Mouse (Mus musculus): ENCODE measurements at regions not wholly inside any gene's neighbourhood (a gene's known extent, or its start where the extent isn't known, plus 50 kb on each side); places are given as distances from the start of the nearest gene placed in this dataset.

GRCm38 (mm10) chr13:119328731-119329130 is 99.7 kb upstream of the Paip1 start:
- in situ Hi-C loops (cut with MboI; ENCODE audit: low pct_unique_long_range_greater_than_20kb in 1 of 2, low sequenced_read_pairs in 2 of 2, unreplicated experiment in 1 of 2): loop anchor here in 1 of 2 experiments (25.0 kb wide), 1 partner anchor 916 kb away; no protein-coding TSS in a partner anchor

- in situ Hi-C loops (cut with MboI; ENCODE audit: low pct_unique_long_range_greater_than_20kb in 1 of 2, low sequenced_read_pairs in 2 of 2, unreplicated experiment in 1 of 2): loop anchor here in 1 of 2 experiments (25.0 kb wide), 1 partner anchor 920 kb away; no protein-coding TSS in a partner anchor
Observed at GRCm38 (mm10) chr13:119331815-119332214, 96.6 kb upstream of the Paip1 start.

DNA sequence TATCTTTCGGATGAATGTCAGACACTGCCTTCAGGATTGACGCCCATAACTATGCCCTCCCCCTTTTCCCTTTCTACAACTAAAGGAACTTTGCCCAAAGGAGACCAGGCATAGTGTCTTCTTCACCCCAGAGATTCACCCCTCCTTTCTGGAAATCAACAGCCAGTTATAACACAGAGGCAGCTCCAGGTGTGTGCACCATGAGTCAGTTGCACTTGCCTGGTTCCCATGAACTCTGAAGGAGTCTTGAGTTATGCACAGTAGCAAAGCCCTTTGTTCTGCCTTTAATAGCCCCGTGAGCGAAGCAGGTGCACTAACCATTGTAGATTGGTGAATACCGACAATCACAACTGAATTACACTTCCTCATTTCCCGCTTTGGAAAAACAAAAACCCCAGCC is 94.5 kb upstream of the Paip1 start:
- in situ Hi-C loops (cut with MboI; ENCODE audit: low pct_unique_long_range_greater_than_20kb in 1 of 2, low sequenced_read_pairs in 2 of 2, unreplicated experiment in 1 of 2): loop anchor here in 1 of 2 experiments (25.0 kb wide), 1 partner anchor 922 kb away; no protein-coding TSS in a partner anchor

GRCm38 (mm10) chr13:119337861-119338260 is 90.5 kb upstream of the Paip1 start:
- in situ Hi-C loops (cut with MboI; ENCODE audit: low pct_unique_long_range_greater_than_20kb in 1 of 2, low sequenced_read_pairs in 2 of 2, unreplicated experiment in 1 of 2): loop anchor here in 1 of 2 experiments (25.0 kb wide), 1 partner anchor 926 kb away; no protein-coding TSS in a partner anchor

GRCm38 (mm10) chr13:119339016-119339415 is 89.4 kb upstream of the Paip1 start:
- in situ Hi-C loops (cut with MboI; ENCODE audit: low pct_unique_long_range_greater_than_20kb in 1 of 2, low sequenced_read_pairs in 2 of 2, unreplicated experiment in 1 of 2): loop anchor here in 1 of 2 experiments (25.0 kb wide), 1 partner anchor 927 kb away; no protein-coding TSS in a partner anchor

- in situ Hi-C loops (cut with MboI; ENCODE audit: low pct_unique_long_range_greater_than_20kb in 1 of 2, low sequenced_read_pairs in 2 of 2, unreplicated experiment in 1 of 2): loop anchor here in 1 of 2 experiments (25.0 kb wide), 1 partner anchor 927 kb away; no protein-coding TSS in a partner anchor
Observed at GRCm38 (mm10) chr13:119339762-119340161, 88.6 kb upstream of the Paip1 start.

- in situ Hi-C loops (cut with MboI; ENCODE audit: low pct_unique_long_range_greater_than_20kb in 1 of 2, low sequenced_read_pairs in 2 of 2, unreplicated experiment in 1 of 2): loop anchor here in 1 of 2 experiments (25.0 kb wide), 1 partner anchor 930 kb away; no protein-coding TSS in a partner anchor
Observed at GRCm38 (mm10) chr13:119341833-119342232, 86.6 kb upstream of the Paip1 start.

DNA sequence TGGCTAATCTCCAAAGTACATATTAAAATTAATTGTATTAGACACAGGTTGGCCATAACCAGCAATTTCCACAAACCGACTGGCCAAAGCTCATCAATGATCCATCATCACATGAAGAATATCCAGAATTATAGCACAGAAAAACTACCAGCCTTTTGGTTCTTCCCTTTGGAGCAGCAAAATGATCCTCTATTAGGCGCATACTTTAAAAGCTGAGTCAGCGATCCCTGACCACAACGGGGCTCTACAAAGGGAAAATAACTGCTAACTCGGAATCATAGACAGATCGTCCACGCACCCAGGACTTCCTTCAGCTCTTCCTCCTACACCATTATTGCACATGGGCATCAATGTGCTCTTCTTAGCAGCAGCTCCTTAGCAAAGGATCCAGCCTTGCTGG is 85.6 kb upstream of the Paip1 start:
- in situ Hi-C loops (cut with MboI; ENCODE audit: low pct_unique_long_range_greater_than_20kb in 1 of 2, low sequenced_read_pairs in 2 of 2, unreplicated experiment in 1 of 2): loop anchor here in 1 of 2 experiments (25.0 kb wide), 1 partner anchor 930 kb away; no protein-coding TSS in a partner anchor

- in situ Hi-C loops (cut with MboI; ENCODE audit: low pct_unique_long_range_greater_than_20kb in 1 of 2, low sequenced_read_pairs in 2 of 2, unreplicated experiment in 1 of 2): loop anchor here in 1 of 2 experiments (25.0 kb wide), 1 partner anchor 936 kb away; no protein-coding TSS in a partner anchor
Observed at GRCm38 (mm10) chr13:119347988-119348387, 80.4 kb upstream of the Paip1 start.

GRCm38 (mm10) chr13:119351346-119351745 is 77.1 kb upstream of the Paip1 start:
- in situ Hi-C loops (cut with MboI; ENCODE audit: low pct_unique_long_range_greater_than_20kb in 1 of 2, low sequenced_read_pairs in 2 of 2, unreplicated experiment in 1 of 2): no loop called here

GRCm38 (mm10) chr13:119358696-119359095 is 69.7 kb upstream of the Paip1 start:
- in situ Hi-C loops (cut with MboI; ENCODE audit: low pct_unique_long_range_greater_than_20kb in 1 of 2, low sequenced_read_pairs in 2 of 2, unreplicated experiment in 1 of 2): no loop called here

- in situ Hi-C loops (cut with MboI; ENCODE audit: low pct_unique_long_range_greater_than_20kb in 1 of 2, low sequenced_read_pairs in 2 of 2, unreplicated experiment in 1 of 2): loop anchor here in 1 of 2 experiments (10.0 kb wide), 1 partner anchor 959 kb away; no protein-coding TSS in a partner anchor
Observed at GRCm38 (mm10) chr13:119363379-119363778, 65.0 kb upstream of the Paip1 start.

GRCm38 (mm10) chr13:119364160-119364559 is 64.2 kb upstream of the Paip1 start:
- in situ Hi-C loops (cut with MboI; ENCODE audit: low pct_unique_long_range_greater_than_20kb in 1 of 2, low sequenced_read_pairs in 2 of 2, unreplicated experiment in 1 of 2): loop anchor here in 1 of 2 experiments (10.0 kb wide), 1 partner anchor 959 kb away; no protein-coding TSS in a partner anchor

GRCm38 (mm10) chr13:119367544-119367943 is 60.9 kb upstream of the Paip1 start:
- in situ Hi-C loops (cut with MboI; ENCODE audit: low pct_unique_long_range_greater_than_20kb in 1 of 2, low sequenced_read_pairs in 2 of 2, unreplicated experiment in 1 of 2): loop anchor here in 1 of 2 experiments (10.0 kb wide), 1 partner anchor 963 kb away; no protein-coding TSS in a partner anchor

DNA sequence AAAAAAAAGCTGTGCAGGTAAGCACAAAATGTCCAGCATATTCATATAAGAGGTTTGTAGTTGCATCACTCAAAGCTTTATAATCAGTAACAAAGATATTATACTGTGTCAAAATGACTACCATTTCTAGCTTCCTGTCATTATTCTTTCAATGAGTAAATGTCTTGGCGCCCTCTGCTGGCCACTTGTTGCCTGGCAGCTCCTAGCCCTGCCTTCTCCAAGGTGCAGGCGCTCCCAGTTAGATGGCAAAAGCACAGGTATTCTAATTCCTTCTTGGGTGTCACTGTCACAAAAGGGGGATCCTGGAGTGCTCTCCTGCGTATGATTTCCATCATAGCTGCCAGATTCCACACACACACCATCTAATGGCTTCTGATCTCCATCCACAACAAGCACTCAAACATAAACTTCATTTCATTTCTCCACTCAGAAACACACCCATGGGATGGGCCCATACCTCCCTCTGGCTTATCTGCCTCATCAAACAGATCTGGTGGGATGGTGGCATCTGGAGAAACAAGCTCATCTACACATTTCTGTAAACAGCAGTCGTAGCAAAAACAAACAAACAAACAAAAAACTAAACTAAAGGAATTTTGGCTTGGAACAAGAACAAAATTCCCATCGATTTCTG is 49.9 kb upstream of the Paip1 start:
- in situ Hi-C loops (cut with MboI; ENCODE audit: low pct_unique_long_range_greater_than_20kb in 1 of 2, low sequenced_read_pairs in 2 of 2, unreplicated experiment in 1 of 2): no loop called here

Data from mouse embryonic stem cell (cell line).